Mouse (Mus musculus): ENCODE measurements around the gene Galns.

Gene Galns

DNA sequence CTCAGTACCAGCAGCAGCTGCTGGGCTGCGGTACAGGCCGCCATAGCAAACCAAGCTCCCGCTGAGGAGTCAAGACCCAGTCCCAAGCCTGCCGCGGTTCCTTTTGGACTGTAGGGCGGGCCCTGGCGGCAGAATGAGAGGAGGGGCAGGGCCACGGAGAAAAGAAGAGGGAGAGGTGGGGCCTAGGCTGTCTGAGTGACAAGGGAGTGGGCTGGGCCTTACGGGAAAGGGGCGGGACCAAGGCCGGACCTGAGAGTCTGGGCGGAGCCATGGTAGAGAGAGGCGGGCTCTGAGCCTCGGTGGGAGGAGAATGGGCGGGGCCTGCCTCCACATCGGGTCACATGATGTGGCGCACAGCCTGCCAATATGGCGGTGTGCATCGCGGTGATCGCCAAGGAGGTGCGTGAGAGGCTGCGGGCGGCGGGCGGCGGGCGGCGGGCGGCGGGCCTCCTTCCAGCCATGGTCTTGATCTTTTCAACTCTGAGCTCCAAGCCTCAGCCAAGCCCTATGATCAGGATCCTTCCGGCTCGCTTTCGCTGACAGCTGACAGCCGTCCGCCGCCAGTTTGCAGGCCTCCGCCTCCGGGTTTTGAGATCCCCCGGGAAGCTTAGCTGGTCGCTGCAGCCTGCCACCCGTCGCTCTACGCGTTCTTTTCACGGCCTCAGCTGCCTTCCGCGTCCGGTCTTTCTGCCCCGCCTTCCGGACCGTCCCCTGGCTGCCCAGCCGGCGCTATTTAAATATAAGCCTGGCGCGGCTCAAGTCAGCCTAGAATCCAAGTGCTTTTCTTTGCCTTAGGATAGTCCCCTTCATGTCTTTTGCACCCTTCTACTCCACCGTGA, at the start of gene Galns, which contains the start of gene Trappc2l:
TSS of gene Galns (minus strand) at position 169 of the 839 bp plus-strand sequence.
TSS of gene Trappc2l (plus strand) at position 346 of the 839 bp plus-strand sequence.
- peak; percentile 94 to 95 for DNase-seq (ENCODE audit: low spot score in 2 of 2)

DNA sequence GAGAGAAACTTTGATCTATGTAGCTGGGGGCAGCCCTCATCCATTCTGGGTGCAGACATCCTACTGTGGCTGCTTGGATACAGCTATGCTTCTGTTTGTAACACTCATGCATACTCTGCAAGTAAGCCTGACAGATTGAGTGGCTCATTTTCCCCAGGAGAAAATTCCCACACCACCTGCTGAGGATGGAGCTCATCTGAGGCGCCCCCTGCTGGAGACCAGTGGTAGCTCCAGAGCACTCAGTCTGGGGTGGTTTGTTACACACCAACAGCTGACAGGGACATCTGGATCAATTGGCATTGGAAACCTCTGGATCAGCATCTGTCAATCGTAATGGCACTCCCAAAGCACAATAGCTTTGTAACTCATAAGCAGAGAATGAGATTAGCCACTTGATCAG, 48.8 kb upstream of the Galns start:
- DNase-seq (ENCODE audit: low spot score in 2 of 2): no peak

DNA sequence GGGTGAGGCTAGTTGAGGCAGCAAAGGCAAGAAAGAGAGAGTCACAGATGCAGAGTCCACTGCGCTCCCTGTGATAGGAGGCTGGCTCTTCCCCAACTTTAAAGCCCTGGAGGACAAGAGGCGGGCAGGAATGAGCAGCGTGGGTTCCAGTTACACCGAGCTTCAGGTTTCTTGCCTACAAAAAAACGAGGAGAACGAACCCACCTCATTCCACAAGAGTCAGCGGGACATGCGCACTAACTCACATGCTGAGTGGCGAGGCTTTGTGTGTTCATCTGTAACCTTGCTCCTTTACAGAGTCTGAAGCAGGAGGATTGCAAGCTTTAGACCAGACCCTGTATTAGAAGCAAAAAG, 47.5 kb upstream of the Galns start:
- no peak for DNase-seq (ENCODE audit: low spot score in 2 of 2)

DNA sequence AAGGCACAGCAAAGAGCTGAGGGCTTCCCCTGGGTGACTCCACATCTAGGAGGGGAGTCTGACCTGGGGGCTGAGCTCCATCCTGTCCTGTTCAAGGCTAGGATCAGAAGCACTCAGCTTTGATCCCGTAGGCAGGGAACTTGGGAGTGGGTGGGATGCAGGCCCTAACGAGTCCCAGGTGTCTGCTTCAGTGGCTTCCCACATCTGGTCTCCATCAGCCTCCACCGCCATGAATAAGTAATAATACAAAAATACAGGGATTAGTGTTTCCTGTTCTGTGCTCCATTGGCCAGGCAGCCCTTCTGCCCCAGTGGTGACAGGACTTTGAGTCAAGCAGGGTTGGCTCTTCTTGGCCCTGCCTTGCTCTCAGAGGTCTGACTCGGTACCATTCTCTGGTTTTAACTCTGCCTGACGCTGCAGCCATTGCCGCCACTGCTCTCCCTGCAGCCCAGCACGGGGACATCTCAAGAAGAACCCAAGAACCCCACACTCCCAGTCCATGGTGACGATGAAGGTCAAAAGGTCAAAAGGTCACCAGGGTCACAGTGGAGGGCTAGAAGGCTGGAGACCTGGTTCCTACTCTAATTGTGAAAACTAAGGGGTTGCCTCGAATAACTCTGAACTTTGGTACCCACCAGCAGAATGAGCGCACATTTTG, 47.0 kb upstream of the Galns start:
- DNase-seq (ENCODE audit: low spot score in 2 of 2): no peak

DNA sequence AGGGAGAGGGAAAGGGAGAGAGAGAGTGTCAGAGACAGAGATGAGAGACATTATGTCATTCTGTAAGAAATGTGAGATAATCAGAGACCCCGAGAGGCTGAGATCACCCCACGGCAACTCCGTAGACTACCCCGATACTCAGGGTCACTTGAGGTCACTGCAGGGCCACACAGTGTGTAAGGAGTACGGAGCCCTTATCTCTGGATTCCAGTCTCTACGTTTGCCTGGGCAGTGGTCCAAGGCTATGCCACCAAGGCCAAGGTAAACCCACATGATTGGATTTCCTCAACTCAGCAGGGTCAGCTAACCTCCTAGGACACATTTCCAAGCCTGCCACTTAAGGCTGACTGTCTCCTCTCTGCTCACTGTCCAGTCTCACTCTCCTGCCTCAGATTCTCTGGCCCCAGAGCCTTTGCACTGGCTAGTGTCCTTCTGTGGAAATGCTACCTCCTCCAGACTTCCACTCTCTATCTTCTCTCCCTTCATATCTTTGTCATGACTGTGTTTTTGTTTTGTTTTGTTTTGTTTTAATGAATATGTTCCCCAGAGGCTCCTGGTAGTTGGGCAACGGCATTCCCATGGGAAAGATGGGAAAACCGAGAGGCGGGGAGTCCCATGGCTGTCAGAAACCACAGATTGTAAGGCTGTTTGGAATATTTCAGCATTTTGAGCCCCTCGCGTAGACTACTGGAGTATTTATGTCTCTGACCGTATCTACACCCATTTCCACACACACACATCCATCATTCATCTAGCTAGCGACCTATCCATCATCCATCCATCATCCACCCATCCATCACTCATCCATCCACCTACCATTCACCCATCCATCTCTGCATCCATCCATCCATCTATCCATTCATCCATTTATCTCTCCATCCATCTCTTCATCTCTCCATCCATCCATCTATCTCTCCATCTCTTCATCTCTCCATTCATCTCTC, 45.1 kb upstream of the Galns start:
- DNase-seq (ENCODE audit: low spot score in 2 of 2): no peak

DNA sequence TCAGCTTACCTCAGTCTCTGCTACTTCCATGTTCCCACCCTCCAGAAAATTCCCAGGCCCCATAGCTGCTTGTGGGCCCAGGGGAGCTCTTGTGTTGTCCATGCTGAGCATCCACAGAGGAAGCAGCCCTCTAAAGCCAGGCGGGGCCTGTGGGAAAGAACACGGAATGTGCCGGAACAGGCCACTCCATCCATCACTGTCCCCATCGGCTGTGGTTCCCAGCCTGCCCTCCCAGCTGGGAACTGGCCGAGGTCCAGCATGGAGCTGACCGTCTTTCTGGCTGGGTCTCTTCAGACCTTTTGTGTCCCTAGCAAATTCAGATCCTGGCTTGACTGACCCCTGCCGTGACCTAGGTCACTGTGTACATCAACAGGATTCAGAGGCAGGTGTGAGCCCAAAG, 43.5 kb upstream of the Galns start:
- DNase-seq (ENCODE audit: low spot score in 2 of 2): no peak

DNA sequence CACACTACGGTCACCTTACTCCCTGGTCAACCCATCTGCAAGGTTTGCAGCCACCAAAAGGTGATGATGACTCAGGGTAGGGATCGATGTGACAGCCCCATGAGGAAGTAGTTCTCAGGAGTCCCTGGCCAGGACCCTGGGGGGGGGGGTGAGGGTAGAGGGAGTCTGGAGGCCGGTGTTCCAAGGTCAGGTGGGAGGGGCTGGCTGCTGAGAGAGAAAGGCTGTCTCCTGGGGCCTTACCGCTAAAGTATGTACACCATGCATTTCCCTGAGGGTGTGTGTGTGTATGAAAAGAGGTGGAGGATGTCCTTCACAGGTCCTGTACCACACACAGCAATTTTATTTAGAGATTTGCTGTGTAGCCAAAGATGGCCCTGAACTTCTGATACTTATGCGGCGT, 41.4 kb upstream of the Galns start:
- DNase-seq (ENCODE audit: low spot score in 2 of 2): no peak

DNA sequence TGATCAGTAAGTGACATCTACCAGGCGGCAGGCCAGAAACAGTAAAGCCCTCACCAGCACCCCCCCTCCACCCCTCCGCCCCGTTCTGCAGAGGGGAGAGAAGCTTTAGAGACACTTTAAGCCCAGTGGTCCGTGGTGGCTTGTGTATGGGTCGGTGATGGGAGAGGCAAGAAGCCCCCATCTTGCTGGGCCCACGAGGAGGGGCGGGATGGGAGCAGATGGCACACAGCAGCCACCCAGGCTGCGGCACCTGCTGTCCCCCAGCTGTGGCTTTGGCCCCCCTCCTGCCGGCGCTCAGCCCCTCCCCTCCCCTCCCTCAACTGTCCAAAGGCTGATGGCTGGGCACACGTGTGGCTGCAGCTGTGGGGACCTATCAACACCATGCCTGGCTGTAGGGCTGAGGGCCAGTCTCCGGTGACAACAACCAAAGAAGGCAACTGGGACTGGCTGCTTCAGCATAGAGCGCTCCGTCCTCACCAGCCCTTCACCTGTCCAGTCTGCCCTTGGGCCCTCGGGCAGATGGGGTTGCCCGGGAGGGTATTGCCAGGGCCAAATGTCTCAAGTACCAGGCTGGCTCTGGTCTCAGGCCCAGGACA, 40.2 kb upstream of the Galns start:
- no peak for DNase-seq (ENCODE audit: low spot score in 2 of 2)

DNA sequence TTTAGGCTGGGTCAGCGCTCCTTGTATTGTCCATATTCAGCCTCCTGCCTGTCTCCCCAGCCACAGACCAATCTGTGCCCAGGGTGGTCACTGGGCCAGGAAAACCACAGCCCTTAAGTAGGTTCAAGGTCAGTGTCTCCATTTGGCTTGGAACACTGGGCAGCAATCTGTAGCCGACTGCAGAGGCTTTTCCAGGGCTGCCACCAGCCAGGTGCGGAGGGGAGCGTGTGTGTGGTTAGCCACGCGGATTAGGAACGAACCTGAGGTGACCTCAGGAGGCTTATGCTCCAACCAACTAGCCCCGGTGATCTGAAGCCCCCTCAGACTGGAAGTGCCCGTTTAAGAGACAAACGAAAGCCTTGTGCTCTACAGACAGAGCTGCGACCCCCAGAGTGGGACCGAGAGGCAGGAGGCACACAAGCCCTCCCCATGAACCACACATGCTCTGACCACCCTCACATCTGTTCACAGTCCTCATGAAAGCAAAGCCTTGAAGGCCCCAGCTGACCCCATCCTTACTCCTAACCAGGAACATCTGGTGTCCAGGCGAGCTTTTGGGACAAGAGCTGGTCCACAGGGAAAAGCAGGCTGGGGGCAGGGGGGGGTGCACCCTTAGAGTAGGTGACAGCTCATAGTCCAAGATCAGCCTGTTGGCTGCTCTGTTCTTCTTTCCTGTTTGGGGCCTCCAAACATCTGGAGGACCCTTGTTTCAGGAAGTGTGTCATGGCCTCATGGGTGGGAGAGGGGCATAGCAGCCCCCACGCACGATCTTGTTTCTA, 37.1 kb upstream of the Galns start:
- no peak for DNase-seq (ENCODE audit: low spot score in 2 of 2)

DNA sequence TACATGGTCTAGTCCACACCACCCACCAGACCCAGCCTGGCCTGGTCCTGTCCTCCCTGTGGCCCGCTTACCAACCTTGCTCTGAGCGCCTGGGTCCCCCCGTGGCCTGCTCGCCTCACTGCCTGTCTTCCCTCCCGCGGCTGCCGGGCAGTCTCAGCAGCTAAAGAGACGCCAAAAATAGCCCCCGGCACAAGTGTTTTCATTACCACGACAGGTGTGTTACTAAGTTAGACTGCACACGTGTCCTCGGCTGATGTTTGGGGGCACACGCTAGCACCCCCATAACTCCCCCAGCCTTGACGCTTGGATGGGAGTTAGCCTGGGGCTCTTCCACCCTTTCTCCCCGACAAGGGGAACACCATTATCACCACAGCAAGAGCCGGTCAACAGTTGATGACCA, 35.1 kb upstream of the Galns start:
- no peak for DNase-seq (ENCODE audit: low spot score in 2 of 2)

DNA sequence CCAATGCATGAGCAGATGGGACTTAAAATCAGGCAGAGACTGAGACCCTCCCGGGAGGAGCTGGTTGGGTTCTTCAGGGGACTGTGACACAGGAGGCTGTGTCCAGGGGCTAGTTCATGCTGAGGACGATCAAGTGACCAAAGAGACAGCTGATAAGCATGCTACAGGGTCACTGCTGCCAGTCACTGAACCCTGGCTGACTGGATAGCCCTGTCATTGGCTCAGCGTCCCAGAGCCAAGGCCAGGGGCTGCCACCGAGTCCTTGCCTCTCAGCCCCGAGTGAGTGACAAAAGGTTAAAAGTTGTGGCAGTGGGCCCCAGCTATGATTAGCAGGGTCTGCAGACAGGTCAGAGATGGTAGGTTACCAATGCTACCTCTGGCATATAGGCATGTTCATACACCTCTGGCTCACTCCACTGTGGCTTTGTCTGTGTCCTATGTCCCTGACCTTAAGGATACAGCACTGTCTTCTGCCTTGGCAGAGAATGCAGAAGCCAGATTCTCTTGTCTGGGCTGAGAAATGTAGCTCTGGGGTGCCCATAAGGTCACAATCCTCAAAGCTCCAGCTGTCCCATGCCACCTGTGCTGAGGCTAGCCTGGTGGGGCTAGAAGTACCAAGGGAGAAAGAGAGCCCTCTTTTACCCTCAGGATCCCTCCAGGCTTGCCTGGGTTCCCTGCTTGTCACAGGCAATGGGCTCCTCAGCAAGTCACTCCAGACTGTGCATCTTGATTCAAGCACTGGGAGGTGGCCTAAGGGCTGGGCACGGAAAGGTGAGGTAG, 33.1 kb upstream of the Galns start:
- DNase-seq (ENCODE audit: low spot score in 2 of 2): no peak

DNA sequence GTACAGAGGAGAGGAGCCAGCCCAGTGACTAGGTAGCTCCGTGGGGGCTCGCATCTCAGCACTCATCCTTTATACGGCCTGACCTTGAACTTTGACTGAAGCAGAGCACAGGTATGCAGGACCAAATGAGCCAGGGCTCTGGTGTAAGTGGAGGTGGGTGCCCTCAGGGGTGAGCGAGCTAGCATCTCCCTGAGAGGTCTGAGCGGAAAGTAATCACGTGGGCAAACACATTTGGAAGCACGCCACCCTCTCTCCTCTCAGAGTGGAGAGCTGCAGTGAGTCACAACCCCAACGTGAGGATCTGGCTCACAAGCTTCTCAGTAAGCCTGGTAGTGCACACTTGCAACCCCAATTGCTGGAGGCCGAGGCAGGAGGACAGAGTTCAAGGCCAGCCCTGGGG, 30.8 kb upstream of the Galns start:
- no peak for DNase-seq (ENCODE audit: low spot score in 2 of 2)

DNA sequence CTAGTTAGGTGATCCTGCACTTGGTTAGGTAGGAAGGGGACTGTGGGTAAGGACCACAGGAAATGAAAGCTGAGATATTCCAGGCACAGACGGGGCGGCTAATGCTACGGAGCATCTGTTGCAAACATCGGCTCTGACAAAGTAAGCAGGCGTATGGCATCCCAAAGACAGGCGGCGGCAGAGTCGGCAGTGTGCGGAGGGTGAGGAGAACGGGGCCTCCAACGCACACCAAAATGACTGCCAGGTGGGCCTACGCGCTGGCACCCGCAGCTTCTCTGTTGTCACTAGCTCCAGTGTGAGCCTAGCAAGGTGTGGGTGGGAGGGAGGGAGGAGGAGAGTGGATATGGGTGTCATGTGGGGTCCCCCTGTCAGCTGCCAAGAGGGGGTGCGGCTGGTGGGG, 30.1 kb upstream of the Galns start:
- no peak for DNase-seq (ENCODE audit: low spot score in 2 of 2)

DNA sequence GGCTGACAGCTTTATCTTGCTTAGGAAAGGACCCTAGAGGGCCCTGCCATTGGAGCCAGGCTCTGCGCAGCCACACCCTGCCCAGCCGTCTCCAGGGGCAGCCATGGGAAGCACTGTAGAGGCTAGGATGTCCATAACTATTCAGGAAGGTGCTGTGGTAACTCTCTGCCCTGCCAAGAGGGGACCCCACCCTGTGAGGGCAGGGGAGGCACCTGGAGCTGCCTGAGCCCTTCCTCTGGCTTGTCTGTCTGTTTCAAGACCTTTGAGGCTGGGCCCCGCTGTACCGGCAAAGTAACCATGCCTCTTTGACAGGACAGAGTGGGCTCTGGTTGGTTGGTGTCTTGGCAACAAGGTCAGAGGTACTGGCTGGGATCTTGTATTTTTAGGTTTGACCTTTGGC, 29.6 kb upstream of the Galns start:
- DNase-seq (ENCODE audit: low spot score in 2 of 2): no peak

DNA sequence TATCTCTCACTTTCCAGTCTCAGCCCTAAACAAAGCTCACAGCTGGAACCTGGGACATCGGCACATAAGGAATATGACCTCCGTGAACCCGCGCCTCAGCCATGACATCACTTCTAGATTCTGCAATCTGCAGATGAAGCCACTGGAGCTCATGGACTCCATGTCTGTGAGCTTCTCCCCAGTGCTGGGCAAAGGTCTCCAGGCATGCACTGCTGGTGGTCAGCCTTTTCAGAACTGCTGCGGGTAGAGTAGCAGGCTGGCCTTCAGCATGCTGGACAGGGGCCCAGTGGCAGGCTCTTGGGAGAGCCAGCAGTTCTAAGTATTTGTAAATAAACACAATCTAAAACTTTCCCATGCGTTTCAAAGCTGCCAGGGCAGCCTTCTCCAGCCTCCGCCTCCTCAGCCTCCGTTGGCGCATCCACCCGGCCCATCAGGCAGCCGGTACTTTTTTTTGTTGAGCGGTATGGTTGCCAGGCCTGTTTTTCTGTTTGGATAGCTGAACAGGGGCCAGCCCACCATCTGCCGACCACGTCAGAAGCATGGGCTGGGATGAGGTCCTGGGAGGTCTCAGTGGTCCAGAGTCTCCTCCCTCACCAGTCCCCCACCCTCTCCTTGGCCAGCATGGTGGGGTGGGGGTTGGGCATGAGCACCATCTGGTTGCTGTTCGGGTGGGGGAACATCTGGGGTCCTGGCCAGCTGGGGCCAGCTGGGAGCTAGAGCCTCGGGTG, 28.4 kb upstream of the Galns start:
- no peak for DNase-seq (ENCODE audit: low spot score in 2 of 2)

DNA sequence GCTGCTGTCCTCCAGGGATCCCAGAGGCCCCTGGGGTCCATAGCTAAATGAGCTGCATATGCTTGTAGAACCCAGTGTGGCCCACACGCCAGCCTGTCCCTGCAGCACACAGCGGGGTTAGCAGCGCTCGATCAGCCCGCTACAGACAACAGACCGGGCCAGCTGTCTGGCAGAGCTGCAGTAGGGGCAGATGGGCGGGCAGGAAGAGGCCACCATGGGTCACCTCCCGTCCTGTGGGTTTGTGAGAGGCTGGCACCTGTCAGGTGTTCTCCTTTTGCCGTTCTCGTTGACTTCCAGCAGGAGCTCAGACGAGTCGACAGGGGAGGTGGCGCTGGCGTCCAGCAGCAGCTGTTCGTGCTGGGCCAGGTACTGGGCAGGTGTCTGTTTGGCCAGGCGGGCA, 27.3 kb upstream of the Galns start:
- DNase-seq (ENCODE audit: low spot score in 2 of 2): no peak

DNA sequence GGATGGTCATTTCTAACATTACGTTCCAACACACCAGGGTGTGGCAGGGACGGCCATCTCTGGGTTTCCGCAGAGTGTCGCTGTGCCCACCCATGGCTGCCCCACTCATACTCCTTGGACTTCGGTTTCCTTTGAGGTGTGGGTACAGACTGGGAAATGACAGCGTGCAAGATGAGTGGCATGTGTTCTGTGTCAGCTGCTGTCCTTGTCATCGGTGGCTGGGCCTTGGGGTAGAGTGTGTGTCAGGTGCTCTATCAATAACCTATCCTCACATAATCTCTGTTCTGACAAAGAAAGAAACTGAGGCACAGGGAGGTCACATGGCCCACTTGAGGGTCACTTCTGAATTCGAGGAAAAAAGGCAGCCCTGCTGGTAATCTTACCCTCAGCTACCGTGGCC, 26.0 kb upstream of the Galns start:
- DNase-seq (ENCODE audit: low spot score in 2 of 2): no peak

DNA sequence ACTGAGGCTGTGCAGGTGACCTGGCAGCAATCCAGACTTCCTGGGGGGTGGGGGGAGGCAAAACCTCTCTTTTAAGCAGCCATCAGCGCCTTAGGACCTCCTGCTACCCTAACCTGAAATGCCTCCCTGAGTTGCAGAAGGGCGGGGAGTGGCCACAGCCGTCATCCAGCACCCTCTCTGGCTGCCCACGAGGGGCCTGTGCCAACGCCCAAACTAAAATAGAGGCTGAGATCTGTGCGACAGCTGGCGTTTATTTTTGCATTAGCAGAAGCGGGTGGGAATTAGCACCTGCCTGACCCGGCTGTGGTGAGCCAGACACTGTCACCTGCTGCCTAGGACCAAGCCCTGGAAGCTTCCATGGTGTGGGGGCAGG, 25.5 kb upstream of the Galns start:
- no peak for DNase-seq (ENCODE audit: low spot score in 2 of 2)

DNA sequence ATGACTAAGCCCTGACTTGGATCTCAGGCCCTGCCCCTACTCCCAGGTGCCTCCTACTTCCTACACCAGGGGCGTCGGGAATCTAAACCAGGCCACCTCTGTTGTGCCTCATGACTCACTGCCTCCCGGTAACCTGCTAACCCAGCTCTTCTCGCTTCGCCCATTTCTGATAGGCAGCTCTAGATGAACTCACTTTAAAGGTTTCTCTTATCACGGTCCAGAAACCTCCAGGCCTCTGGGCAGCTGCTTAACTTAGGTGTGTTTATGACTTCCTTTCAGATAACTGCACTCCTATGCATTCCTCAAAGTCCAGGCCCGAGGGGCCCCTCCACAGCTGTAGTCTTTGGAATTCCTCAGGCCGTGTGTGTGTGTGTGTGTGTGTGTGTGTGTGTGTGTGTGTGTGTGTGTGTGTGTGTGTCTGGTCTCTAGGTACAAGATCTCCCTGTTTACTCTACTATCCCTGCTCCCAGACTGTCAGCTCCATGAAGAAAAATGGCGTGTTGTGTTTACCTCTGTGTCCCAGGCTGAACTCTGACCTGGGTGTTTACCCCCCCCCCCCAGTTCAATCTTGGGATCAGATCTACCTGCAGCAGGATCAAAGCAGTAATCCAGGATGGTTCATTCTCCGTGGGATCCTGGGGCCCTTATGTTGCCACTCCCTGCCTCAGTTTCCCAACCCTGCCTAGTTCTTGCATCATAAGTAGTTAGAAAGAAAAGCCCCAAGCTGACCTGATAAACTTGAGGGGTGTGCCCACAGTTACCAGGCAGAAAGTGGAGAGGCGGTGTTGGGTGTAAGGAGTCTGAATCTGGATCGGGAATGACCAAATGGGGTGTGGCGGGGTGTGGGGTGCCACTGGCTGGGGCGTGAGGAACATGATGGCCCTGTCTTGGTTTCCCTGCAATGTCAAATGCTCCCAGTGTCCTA, 24.9 kb upstream of the Galns start:
- no peak for DNase-seq (ENCODE audit: low spot score in 2 of 2)

Data from thymus, postnatal 10 days (tissue).